Mouse (Mus musculus) lung, adult 2 months (tissue): Measurements from ENCODE around the gene Add1. TPM values are rescaled to one million over a fixed set of nuclear protein-coding genes. Genes with fewer than 3 reads are reported as not detected.

Experiments used
- DNase-seq: peaks from one replicate; pipeline ENCODE4 v3.0.0; 2022
- H3K4me1 ChIP-seq: fragments of 200-500 bp; 2 replicates; pipeline ENCODE4 v1.6.1; 2011; ENCODE audit warnings: low read length; ENCODE audit not compliant: control insufficient read depth, insufficient read depth
- H3K4me3 ChIP-seq: fragments of 200-500 bp; replicated peaks from 2 replicates; pipeline ENCODE3; 2011; ENCODE audit warnings: low read depth, mild to moderate bottlenecking, control low read depth, low read length; ENCODE audit errors: extremely low read depth
- CTCF ChIP-seq: fragments of 200-500 bp; IDR thresholded peaks from 2 replicates; pipeline ENCODE4 v1.5.1; 2011; ENCODE audit warnings: mild to moderate bottlenecking, low read length, control low read depth; ENCODE audit not compliant: insufficient read depth
- POLR2A ChIP-seq: fragments of 200-500 bp; IDR thresholded peaks from 2 replicates; pipeline ENCODE4 v1.6.1; 2011; ENCODE audit warnings: low read depth, mild to moderate bottlenecking, control low read depth, low read length, borderline replicate concordance; ENCODE audit errors: extremely low read depth
- WGBS: fragments of 180-500 bp; shearing (Covaris S2); methylation state at CpG from one replicate; pipeline ENCODE4 v1.1.7; 2018; 5-methylcytosine and 5-hydroxymethylcytosine counted together
- polyA plus RNA-seq: library from polyadenylated mRNA; depleted of rRNA; stranded (reverse); fragments of >200 nt; gene quantifications from 2 replicates; pipeline ENCODE4 v1.2.3, GENCODE M21; 2012; rRNA removed

Add1 gene
- polyA plus RNA-seq, result 188 and 231 TPM in 2 replicates

DNA sequence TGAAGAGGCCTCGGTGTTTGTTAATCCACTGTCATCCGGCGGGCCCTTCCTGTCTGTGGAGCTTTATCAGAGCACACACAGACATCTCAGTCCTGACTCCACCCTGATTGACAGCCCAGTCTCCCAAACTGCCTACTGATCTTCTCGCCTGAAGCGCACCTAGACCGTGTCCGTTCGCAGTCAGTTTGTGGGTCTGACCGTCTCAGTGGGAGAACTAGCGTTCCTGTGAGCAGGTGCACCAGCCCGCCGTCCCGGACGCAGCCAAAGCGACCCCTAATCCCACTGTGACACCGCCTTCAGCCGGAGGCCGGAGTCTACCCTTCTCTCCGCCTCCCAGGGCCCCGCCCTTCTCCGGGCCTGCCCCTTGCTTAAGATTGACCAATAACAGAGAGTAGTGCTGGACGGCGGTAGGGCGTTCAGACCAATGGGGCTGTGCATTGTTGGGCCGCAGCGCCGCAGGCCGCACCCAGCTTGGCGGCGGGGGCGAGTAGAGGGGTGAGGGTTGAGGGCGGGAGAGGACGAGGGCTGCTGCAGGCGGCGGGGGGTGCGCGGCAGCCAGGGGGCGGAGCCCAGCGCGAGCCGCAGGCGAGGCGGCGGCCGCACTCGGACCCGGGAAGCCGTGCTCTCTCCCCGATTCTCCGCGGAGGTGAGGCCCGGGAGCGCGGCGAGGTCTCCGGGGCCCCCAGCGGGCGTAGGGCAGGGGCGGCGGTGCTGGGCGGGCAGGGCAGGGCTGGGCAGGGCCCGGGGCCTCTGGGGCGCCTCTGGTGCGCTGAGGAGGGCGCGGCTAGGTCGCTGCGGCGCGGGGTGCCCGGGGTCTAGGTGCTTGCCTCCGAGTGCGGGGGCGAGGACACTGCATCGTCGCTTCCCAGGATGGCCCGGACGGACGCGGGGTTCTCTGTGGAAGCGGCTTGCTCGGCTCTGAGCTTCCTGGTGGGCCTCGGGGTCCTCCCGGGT, at the start of gene Add1:
Gene Add1 (plus strand): TSS at position 397 of the 954 bp plus-strand sequence.
- 1% methylated on average over 74 of the region's 84 CpGs for WGBS
- peaks cover 15% of the 10 kb centered on the region for H3K4me1 ChIP-seq
- peak within 1 kb of the TSS; percentile 95 for H3K4me3 ChIP-seq
- TF ChIP-seq CTCF, result no peak
- peak; percentile 97 for TF ChIP-seq POLR2A
- DNase-seq, result peak; percentile 96

DNA sequence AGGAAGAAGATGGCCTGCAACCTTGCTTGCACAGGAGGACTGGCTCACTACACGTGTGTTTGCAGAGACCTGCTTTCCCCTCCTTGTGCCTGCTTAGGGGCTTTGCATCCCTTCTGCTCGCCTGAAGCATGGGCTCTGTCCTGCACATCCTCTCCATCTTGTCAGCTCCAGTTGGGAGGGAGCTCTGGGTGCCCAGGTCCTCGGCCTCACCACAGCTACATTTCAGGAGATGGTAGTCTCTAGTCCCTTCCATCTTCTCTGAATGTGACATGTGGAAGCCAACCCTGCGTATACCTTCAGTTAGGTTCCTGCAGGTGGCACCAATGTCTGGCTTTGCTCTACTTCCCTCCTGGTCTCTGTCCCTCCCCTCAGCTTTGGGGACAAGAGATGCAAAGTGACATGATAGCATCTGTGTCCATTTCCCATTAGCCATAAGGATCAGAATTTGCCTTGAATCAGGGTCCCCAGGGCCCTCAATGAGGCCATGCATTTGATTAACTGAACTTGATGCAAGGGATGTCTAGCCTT, 49.4 kb upstream of the Add1 start:
- Histone ChIP-seq H3K4me1 (no peaks in the 10 kb centered on the region; the same call in none of the 2 replicates), H3K4me3 (no peak overlapping the region)
- WGBS, result 68% methylated on average over 4 of the region's 4 CpGs
- no peak for DNase-seq
- TF ChIP-seq CTCF, result peak; percentile 35; the same call in 1 of the 2 replicates
- no peak for TF ChIP-seq POLR2A

- no peaks in the 10 kb centered on the region; the same call in none of the 2 replicates for H3K4me1 ChIP-seq
- TF ChIP-seq POLR2A (no peak), CTCF (no peak)
- H3K4me3 ChIP-seq, result no peak overlapping the region
- DNase-seq, result no peak
Measured at GRCm38 (mm10) chr5:34524511-34524910, 49.0 kb upstream of the Add1 start.

DNA sequence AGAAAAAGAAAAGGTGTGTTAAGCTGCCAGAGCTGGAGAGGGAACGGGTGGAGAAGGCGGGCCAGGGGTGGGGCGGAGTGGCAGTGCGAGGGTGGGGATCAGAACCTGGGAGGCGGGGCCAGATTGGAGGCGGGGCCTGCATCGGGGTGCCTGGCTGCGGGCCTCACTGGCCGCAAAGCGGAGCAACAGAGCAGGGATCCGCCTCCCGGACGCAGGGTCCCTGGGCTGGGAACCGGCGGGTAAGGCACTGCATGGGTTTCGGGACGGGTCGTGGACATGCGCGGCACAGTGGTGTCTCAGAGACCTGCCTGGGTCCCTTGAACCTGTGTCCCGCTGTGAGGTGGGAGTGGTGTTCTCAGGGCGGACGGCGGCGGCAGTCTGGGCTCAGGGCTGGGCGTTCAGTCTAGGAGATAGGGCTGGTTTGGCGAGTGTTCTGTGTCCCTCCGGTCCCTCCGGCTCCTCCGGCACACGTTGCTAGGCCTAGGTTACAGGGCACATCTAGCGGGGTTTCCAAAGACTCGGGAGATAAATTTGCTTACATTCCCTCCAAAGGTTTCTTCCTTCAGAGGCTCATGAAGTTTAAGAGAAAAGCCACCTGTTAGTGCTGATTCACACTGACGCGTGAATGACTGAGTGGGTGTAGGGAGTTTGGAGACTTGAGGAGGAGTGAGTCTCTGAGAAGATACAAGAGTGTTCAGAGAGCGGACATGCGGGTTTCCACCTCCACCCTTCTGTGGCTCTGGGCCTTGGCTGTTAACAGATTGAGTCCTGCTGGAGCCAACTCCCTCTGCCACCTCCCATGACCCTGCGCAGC, 47.6 kb upstream of the Add1 start, which contains the start of gene Sh3bp2:
Gene Sh3bp2 (plus strand): TSS at position 176 of the 814 bp plus-strand sequence.
- TF ChIP-seq POLR2A, result peak; percentile 73; the same call in 1 of the 2 replicates
- TF ChIP-seq CTCF, result no peak
- Histone ChIP-seq H3K4me3 (peak within 1 kb of the TSS; percentile 82), H3K4me1 (peaks cover 3% of the 10 kb centered on the region)
- WGBS, result 5% methylated on average over 38 of the region's 38 CpGs
- DNase-seq, result peak; percentile 97

DNA sequence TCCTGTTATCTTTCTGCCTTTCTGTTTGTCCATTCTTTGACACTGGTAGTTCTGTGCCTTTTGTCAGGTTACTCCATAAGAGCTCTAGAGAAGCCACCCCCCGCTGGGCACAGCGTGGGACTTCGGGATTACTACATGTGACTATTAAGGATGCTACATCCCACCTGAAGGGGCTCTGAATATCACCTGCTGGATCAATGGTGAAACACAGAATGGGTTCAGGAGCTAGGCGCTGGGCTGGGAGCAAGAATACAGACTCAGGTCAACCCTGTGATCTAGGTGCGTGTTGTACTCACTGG, 47.0 kb upstream of the Add1 start:
- H3K4me3 ChIP-seq, result peak overlapping the region; percentile 4
- TF ChIP-seq POLR2A, result no peak
- TF ChIP-seq CTCF, result no peak
- DNase-seq, result no peak
- WGBS, result 69% methylated on average over 5 of the region's 5 CpGs
- H3K4me1 ChIP-seq, result peaks cover 4% of the 10 kb centered on the region; the same call in 1 of the 2 replicates

GRCm38 (mm10) chr5:34527352-34527751, 46.1 kb upstream of the Add1 start:
- TF ChIP-seq CTCF (no peak), POLR2A (no peak)
- WGBS, result 75% methylated on average over 2 of the region's 2 CpGs
- H3K4me1 ChIP-seq, result peaks cover 4% of the 10 kb centered on the region; the same call in 1 of the 2 replicates
- no peak for DNase-seq
- no peak overlapping the region for H3K4me3 ChIP-seq

- 73% methylated on average over 5 of the region's 5 CpGs for WGBS
- DNase-seq, result no peak
- Histone ChIP-seq H3K4me1 (peaks cover 4% of the 10 kb centered on the region; the same call in 1 of the 2 replicates), H3K4me3 (no peak overlapping the region)
- TF ChIP-seq CTCF (no peak), POLR2A (no peak)
Measured at GRCm38 (mm10) chr5:34528724-34529123, 44.7 kb upstream of the Add1 start.

- H3K4me3 ChIP-seq, result no peak overlapping the region
- DNase-seq, result no peak
- H3K4me1 ChIP-seq, result peaks cover 6% of the 10 kb centered on the region
Measured at GRCm38 (mm10) chr5:34530116-34530515, 43.3 kb upstream of the Add1 start.

DNA sequence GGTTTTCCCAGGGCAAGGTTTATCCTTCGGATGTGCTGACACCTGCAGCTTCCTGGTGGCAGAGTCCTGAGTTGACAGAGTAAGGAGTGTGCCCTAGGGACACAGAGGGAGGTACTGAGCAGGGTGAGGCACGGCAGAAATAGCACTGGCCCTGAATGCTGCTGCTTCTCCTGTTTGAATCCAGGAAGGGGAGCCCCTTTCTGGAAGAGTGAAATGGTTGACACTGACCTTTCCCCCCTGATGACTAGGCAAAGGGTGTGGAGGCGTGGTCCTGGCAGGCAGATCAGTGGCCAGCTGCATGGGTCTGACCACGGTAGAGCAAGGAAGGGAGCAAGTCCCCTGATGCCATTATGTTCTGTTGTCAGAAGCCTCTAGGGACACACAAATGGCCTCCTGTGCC, 42.8 kb upstream of the Add1 start:
- 43% methylated on average over 4 of the region's 4 CpGs for WGBS
- no peak for TF ChIP-seq POLR2A
- no peak for TF ChIP-seq CTCF
- H3K4me1 ChIP-seq, result peaks cover 6% of the 10 kb centered on the region
- no peak overlapping the region for H3K4me3 ChIP-seq
- DNase-seq, result no peak

More at GRCm38 (mm10) chr5:34530116-34530515, 43.3 kb upstream of the Add1 start:
- 59% methylated on average over 5 of the region's 5 CpGs for WGBS
- TF ChIP-seq CTCF, result no peak
- no peak for TF ChIP-seq POLR2A
